ENCODE assay signal across 1 mouse cellular context in the genomic region with DNA sequence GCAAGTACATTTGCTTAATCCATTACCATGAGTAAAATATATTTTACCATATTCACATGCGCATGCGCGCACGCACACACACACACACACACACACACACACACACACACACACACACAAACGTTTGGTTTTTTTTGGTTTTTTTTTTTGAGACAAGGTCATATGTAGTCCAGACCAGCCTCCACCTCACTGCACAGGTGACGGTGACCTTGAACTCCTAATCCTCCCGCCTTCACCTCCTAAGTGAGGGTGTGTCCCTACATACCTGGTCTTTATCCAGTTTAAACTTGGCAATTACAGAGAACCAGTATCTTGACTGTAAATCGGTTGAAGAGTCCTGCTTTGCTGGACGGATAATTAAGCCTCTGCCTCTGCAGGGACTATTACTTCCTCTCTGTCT.
A peak's percentile ranks its signal among the peaks of the same experiment; 100 is the strongest.
TF ChIP-seq lines count a peak whose summit lies in the region.

No protein-coding gene starts in this region.

TF ChIP-seq in MEL, 35 proteins besides CTCF, POLR2A, EP300 and RAD21:
- TF ChIP-seq E2F4 (IDR thresholded peaks at IDR 0.05; ENCODE audit: borderline replicate concordance, low read depth, low read length) (no peak), BHLHE40 (IDR thresholded peaks at IDR 0.05; ENCODE audit: borderline replicate concordance, low read depth, low read length) (no peak), MXI1 (IDR thresholded peaks at IDR 0.05; ENCODE audit: low read depth, low read length) (no peak), ZC3H11A (IDR thresholded peaks at IDR 0.05; ENCODE audit: low read depth, low read length) (no peak), GATA1 (IDR thresholded peaks at IDR 0.05; ENCODE audit: low read depth, low read length) (peak; percentile 26; the same call in 1 of the 2 replicates)
